Mouse (Mus musculus): ENCODE measurements around the gene Gm10722. TPM values are rescaled to one million over a fixed set of nuclear protein-coding genes. Genes with fewer than 3 reads are reported as not detected.
"Not testable (repeated sequence)": the region's sequence is repeated elsewhere in the genome, so short reads cannot be mapped to it uniquely, and the experiment has no call there.

Gm10722 gene
- not detected in 2 replicates for polyA plus RNA-seq (2016; fragmentation: Nextera tagmentation; extraction: Ambion mirVana)

DNA sequence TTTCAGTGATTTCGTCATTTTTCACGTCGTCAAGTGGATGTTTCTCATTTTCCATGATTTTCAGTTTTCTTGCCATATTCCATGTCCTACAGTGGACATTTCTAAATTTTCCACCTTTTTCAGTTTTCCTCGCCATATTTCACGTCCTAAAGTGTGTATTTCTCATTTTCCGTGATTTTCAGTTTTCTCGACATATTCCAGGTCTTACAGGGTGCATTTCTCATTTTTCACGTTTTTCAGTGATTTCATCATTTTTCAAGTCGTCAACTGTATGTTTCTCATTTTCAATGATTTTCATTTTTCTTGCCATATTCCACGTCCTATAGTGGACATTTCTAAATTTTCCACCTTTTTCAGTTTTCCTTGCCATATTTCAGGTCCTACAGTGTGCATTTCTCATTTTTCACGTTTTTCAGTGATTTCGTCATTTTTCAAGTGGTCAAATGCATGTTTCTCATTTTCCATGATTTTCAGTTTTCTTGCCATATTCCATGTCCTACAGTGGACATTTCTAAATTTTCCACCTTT is at the start of gene Gm10722:
TSS of gene Gm10722 (plus strand) at position 478 of the 528 bp plus-strand sequence.
- 74% methylated on average over 12 of the region's 12 CpGs for WGBS
- not testable (repeated sequence) for H3K9me3 ChIP-seq; H3K27me3 ChIP-seq (ENCODE audit: insufficient read depth, poor library complexity, severe bottlenecking); H3K4me3 ChIP-seq; H3K27ac ChIP-seq; H3K4me1 ChIP-seq (replicated peaks); H3K36me3 ChIP-seq
- peak; percentile 37 for DNase-seq (ENCODE audit: low spot score)

DNA sequence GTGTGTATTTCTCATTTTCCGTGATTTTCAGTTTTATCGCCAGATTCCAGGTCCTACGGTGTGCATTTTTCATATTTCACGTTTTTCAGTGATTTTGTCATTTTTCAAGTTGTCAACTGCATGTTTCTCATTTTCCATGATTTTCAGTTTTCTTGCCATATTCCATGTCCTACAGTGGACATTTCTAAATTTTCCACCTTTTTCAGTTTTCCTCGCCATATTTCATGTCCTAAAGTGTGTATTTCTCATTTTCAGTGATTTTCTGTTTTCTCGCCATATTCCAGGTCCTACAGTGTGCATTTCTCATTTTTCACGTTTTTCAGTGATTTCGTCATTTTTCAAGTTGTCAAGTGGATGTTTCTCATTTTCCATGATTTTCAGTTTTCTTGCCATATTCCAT is 284 bp downstream of the Gm10722 start:
- not testable (repeated sequence) for DNase-seq (ENCODE audit: low spot score); H3K4me3 ChIP-seq; H3K4me1 ChIP-seq (replicated peaks); H3K27me3 ChIP-seq (ENCODE audit: insufficient read depth, poor library complexity, severe bottlenecking); H3K9me3 ChIP-seq; H3K27ac ChIP-seq; H3K36me3 ChIP-seq
- 66% methylated on average over 8 of the region's 8 CpGs for WGBS

DNA sequence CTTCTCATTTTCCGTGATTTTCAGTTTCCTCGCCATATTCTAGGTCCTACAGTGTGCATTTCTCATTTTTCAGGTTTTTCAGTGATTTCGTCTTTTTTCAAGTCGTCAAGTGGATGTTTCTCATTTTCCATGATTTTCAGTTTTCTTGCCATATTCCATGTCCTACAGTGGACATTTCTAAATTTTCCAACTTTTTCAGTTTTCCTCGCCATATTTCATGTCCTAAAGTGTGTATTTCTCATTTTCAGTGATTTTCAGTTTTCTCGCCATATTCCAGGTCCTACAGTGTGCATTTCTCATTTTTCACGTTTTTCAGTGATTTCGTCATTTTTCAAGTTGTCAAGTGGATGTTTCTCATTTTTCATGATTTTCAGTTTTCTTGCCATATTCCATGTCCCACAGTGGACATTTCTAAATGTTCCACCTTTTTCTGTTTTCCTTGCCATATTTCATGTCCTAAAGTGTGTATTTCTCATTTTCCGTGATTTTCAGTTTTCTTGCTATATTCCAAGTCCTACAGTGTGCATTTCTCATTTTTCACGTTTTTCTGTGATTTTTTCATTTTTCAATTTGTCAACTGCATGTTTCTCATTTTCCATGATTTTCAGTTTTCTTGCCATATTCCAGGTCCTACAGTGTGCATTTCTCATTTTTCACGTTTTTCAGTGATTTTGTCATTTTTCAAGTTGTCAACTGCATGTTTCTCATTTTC is 1.4 kb downstream of the Gm10722 start:
- H3K9me3 ChIP-seq; H3K27ac ChIP-seq; H3K36me3 ChIP-seq; H3K4me1 ChIP-seq (replicated peaks); H3K27me3 ChIP-seq (ENCODE audit: insufficient read depth, poor library complexity, severe bottlenecking); H3K4me3 ChIP-seq: not testable (repeated sequence)
- 69% methylated on average over 9 of the region's 11 CpGs for WGBS
- DNase-seq (ENCODE audit: low spot score) = peak; percentile 70

DNA sequence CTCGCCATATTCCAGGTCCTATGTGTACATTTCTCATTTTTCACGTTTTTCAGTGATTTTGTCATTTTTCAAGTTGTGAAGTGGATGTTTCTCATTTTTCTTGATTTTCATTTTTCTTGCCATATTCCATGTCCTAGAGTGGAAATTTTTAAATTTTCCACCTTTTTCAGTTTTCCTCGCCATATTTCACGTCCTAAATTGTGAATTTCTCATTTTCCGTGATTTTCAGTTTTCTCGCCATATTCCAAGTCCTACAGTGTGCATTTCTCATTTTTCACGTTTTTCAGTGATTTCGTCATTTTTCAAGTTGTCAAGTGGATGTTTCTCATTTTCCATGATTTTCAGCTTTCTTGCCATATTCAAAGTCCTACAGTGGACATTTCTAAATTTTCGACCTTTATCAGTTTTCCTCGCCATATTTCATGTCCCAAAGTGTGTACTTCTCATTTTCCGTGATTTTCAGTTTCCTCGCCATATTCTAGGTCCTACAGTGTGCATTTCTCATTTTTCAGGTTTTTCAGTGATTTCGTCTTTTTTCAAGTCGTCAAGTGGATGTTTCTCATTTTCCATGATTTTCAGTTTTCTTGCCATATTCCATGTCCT is 2.2 kb downstream of the Gm10722 start, which contains the start of gene Gm11168:
TSS of gene Gm11168 (plus strand) at position 553 of the 603 bp plus-strand sequence.
- H3K36me3 ChIP-seq; H3K27ac ChIP-seq; H3K4me3 ChIP-seq; DNase-seq (ENCODE audit: low spot score); H3K9me3 ChIP-seq; H3K27me3 ChIP-seq (ENCODE audit: insufficient read depth, poor library complexity, severe bottlenecking); H3K4me1 ChIP-seq (replicated peaks): not testable (repeated sequence)
- 71% methylated on average over 6 of the region's 14 CpGs for WGBS

DNA sequence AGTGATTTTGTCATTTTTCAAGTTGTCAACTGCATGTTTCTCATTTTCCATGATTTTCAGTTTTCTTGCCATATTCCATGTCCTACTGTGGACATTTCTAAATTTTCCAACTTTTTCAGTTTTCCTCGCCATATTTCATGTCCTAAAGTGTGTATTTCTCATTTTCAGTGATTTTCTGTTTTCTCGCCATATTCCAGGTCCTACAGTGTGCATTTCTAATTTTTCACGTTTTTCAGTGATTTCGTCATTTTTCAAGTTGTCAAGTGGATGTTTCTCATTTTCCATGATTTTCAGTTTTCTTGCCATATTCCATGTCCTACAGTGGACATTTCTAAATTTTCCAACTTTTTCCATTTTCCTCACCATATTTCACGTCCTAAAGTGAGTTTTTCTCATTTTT is 5.5 kb downstream of the Gm10722 start:
- not testable (repeated sequence) for H3K27ac ChIP-seq; DNase-seq (ENCODE audit: low spot score); H3K27me3 ChIP-seq (ENCODE audit: insufficient read depth, poor library complexity, severe bottlenecking); H3K4me3 ChIP-seq; H3K36me3 ChIP-seq; H3K4me1 ChIP-seq (replicated peaks)
- 83% methylated on average over 1 of the region's 5 CpGs for WGBS
- H3K9me3 ChIP-seq = peaks cover 11% of the 10 kb centered on the region

DNA sequence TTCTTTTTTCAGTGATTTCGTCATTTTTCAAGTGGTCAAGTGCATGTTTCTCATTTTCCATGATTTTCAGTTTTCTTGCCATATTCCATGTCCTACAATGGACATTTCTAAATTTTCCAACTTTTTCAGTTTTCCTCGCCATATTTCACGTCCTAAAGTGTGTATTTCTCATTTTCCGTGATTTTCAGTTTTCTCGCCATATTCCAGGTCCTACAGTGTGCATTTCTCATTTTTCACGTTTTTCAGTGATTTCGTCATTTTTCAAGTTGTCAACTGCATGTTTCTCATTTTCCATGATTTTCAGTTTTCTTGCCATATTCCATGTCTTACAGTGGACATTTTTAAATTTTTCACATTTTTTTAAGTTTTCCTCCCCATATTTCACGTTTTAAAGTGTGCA is 5.9 kb downstream of the Gm10722 start:
- H3K27me3 ChIP-seq (ENCODE audit: insufficient read depth, poor library complexity, severe bottlenecking); DNase-seq (ENCODE audit: low spot score); H3K4me3 ChIP-seq; H3K36me3 ChIP-seq; H3K4me1 ChIP-seq (replicated peaks); H3K27ac ChIP-seq: not testable (repeated sequence)
- WGBS = 71% methylated on average over 8 of the region's 8 CpGs
- peaks cover 11% of the 10 kb centered on the region for H3K9me3 ChIP-seq

DNA sequence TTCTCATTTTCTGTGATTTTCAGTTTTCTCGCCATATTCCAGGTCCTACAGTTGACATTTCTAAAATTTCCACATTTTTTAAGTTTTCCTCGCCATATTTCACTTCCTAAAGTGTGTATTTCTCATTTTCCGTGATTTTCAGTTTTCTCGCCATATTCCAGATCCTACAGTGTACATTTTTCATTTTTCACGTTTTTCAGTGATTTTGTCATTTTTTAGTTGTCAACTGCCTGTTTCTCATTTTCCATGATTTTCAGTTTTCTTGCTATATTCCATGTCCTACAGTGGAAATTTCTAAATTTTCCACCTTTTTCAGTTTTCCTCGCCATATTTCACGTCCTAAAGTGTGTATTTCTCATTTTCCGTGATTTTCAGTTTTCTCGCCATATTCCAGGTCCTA is 6.5 kb downstream of the Gm10722 start:
- H3K36me3 ChIP-seq; H3K27me3 ChIP-seq (ENCODE audit: insufficient read depth, poor library complexity, severe bottlenecking); H3K27ac ChIP-seq; H3K4me1 ChIP-seq (replicated peaks); H3K9me3 ChIP-seq; H3K4me3 ChIP-seq: not testable (repeated sequence)
- peak; percentile 18 for DNase-seq (ENCODE audit: low spot score)
- WGBS = 78% methylated on average over 8 of the region's 9 CpGs

DNA sequence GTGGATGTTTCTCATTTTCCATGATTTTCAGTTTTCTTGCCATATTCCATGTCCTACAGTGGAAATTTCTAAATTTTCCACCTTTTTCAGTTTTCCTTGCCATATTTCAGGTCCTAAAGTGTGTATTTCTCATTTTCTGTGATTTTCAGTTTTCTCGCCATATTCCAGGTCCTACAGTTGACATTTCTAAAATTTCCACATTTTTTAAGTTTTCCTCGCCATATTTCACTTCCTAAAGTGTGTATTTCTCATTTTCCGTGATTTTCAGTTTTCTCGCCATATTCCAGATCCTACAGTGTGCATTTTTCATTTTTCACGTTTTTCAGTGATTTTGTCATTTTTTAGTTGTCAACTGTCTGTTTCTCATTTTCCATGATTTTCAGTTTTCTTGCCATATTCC is 8.6 kb downstream of the Gm10722 start:
- H3K9me3 ChIP-seq; H3K36me3 ChIP-seq; H3K27ac ChIP-seq; H3K4me1 ChIP-seq (replicated peaks); H3K4me3 ChIP-seq; H3K27me3 ChIP-seq (ENCODE audit: insufficient read depth, poor library complexity, severe bottlenecking); DNase-seq (ENCODE audit: low spot score): not testable (repeated sequence)
- no CpG with 5 or more reads among the region's 5 CpGs for WGBS

DNA sequence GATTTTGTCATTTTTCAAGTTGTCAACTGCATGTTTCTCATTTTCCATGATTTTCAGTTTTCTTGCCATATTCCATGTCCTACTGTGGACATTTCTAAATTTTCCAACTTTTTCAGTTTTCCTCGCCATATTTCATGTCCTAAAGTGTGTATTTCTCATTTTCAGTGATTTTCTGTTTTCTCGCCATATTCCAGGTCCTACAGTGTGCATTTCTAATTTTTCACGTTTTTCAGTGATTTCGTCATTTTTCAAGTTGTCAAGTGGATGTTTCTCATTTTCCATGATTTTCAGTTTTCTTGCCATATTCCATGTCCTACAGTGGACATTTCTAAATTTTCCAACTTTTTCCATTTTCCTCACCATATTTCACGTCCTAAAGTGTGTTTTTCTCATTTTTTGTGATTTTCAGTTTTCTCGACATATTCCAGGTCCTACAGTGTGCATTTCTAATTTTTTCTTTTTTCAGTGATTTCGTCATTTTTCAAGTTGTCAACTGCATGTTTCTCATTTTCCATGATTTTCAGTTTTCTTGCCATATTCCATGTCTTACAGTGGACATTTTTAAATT is 11.4 kb downstream of the Gm10722 start:
- not testable (repeated sequence) for H3K27ac ChIP-seq; H3K4me3 ChIP-seq; H3K36me3 ChIP-seq; H3K4me1 ChIP-seq (replicated peaks); DNase-seq (ENCODE audit: low spot score); H3K27me3 ChIP-seq (ENCODE audit: insufficient read depth, poor library complexity, severe bottlenecking); H3K9me3 ChIP-seq
- 81% methylated on average over 3 of the region's 7 CpGs for WGBS

DNA sequence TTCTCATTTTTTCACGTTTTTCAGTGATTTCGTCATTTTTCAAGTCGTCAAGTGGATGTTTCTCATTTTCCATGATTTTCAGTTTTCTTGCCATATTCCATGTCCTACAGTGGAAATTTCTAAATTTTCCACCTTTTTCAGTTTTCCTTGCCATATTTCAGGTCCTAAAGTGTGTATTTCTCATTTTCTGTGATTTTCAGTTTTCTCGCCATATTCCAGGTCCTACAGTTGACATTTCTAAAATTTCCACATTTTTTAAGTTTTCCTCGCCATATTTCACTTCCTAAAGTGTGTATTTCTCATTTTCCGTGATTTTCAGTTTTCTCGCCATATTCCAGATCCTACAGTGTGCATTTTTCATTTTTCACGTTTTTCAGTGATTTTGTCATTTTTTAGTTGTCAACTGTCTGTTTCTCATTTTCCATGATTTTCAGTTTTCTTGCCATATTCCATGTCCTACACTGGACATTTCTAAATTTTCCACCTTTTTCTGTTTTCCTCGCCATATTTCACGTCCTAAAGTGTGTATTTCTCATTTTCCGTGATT is 12.1 kb downstream of the Gm10722 start, which contains the start of gene Gm10721:
TSS of gene Gm10721 (plus strand) at position 408 of the 547 bp plus-strand sequence.
- H3K36me3 ChIP-seq; H3K27ac ChIP-seq; H3K4me1 ChIP-seq (replicated peaks); H3K4me3 ChIP-seq; DNase-seq (ENCODE audit: low spot score); H3K27me3 ChIP-seq (ENCODE audit: insufficient read depth, poor library complexity, severe bottlenecking); H3K9me3 ChIP-seq: not testable (repeated sequence)
- no CpG with 5 or more reads among the region's 11 CpGs for WGBS

DNA sequence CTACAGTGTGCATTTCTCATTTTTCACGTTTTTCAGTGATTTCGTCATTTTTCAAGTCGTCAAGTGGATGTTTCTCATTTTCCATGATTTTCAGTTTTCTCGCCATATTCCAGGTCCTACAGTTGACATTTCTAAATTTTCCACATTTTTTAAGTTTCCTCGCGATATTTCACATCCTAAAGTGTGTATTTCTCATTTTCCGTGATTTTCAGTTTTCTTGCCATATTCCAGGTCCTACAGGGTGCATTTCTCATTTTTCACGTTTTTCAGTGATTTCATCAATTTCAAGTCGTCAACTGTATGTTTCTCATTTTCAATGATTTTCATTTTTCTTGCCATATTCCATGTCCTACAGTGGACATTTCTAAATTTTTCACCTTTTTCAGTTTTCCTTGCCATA is 14.6 kb downstream of the Gm10722 start, which contains the start of gene Gm10720:
TSS of gene Gm10720 (plus strand) at position 301 of the 400 bp plus-strand sequence.
- H3K36me3 ChIP-seq; H3K9me3 ChIP-seq; H3K27me3 ChIP-seq (ENCODE audit: insufficient read depth, poor library complexity, severe bottlenecking); DNase-seq (ENCODE audit: low spot score); H3K4me1 ChIP-seq (replicated peaks); H3K4me3 ChIP-seq; H3K27ac ChIP-seq: not testable (repeated sequence)
- WGBS = 64% methylated on average over 5 of the region's 9 CpGs

DNA sequence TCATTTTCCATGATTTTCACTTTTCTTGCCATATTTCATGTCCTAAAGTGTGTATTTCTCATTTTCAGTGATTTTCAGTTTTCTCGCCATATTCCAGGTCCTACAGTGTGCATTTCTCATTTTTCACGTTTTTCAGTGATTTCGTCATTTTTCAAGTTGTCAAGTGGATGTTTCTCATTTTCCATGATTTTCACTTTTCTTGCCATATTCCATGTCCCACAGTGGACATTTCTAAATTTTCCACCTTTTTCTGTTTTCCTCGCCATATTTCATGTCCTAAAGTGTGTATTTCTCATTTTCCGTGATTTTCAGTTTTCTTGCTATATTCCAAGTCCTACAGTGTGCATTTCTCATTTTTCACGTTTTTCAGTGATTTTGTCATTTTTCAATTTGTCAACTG is 15.2 kb downstream of the Gm10722 start:
- H3K27me3 ChIP-seq (ENCODE audit: insufficient read depth, poor library complexity, severe bottlenecking); DNase-seq (ENCODE audit: low spot score); H3K4me3 ChIP-seq; H3K9me3 ChIP-seq; H3K4me1 ChIP-seq (replicated peaks); H3K27ac ChIP-seq; H3K36me3 ChIP-seq: not testable (repeated sequence)
- 76% methylated on average over 6 of the region's 6 CpGs for WGBS

DNA sequence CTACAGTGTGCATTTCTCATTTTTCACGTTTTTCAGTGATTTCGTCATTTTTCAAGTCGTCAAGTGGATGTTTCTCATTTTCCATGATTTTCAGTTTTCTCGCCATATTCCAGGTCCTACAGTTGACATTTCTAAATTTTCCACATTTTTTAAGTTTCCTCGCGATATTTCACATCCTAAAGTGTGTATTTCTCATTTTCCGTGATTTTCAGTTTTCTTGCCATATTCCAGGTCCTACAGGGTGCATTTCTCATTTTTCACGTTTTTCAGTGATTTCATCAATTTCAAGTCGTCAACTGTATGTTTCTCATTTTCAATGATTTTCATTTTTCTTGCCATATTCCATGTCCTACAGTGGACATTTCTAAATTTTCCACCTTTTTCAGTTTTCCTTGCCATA is 16.4 kb downstream of the Gm10722 start, which contains the start of gene Gm10719:
TSS of gene Gm10719 (plus strand) at position 301 of the 400 bp plus-strand sequence.
- WGBS = 58% methylated on average over 2 of the region's 9 CpGs
- not testable (repeated sequence) for H3K4me1 ChIP-seq (replicated peaks); H3K36me3 ChIP-seq; H3K9me3 ChIP-seq; H3K27ac ChIP-seq; H3K4me3 ChIP-seq; DNase-seq (ENCODE audit: low spot score); H3K27me3 ChIP-seq (ENCODE audit: insufficient read depth, poor library complexity, severe bottlenecking)
